Mouse (Mus musculus) heart, adult 2 months (tissue): ENCODE results near the gene Cdk14. TPM values are rescaled to one million over a fixed set of nuclear protein-coding genes. Genes with fewer than 3 reads are reported as not detected.

Experiments used
- DNase-seq, 2 experiments: peaks; one replicate each; pipeline ENCODE4 v3.0.0; 2021
- H3K27ac ChIP-seq: fragments of 200-600 bp; 2 replicates; pipeline ENCODE4 v1.8.1; 2022
- H3K27me3 ChIP-seq: fragments of 200-500 bp; 2 replicates; pipeline ENCODE4 v1.6.1; 2012; ENCODE audit warnings: mild to moderate bottlenecking, low read length, inconsistent platforms, mixed read lengths; ENCODE audit not compliant: control insufficient read depth, insufficient read depth
- H3K36me3 ChIP-seq: fragments of 200-500 bp; 2 replicates; pipeline ENCODE4 v1.6.1; 2012; ENCODE audit warnings: low read length, inconsistent platforms; ENCODE audit not compliant: control insufficient read depth, insufficient read depth
- H3K4me1 ChIP-seq: fragments of 200-500 bp; 2 replicates; pipeline ENCODE4 v1.6.1; 2011; ENCODE audit warnings: low read length; ENCODE audit not compliant: control insufficient read depth, insufficient read depth
- H3K4me3 ChIP-seq: fragments of 200-600 bp; 2 replicates; pipeline ENCODE4 v1.8.1; 2022
- H3K79me2 ChIP-seq: fragments of 200-500 bp; replicated peaks from 2 replicates; pipeline ENCODE4 v1.6.1; 2012; ENCODE audit warnings: mild to moderate bottlenecking, inconsistent platforms, low read length, moderate library complexity, mixed read lengths; ENCODE audit not compliant: control insufficient read depth, insufficient read depth
- H3K9ac ChIP-seq: fragments of 200-500 bp; 2 replicates; pipeline ENCODE4 v1.6.1; 2012; ENCODE audit warnings: low read depth, mild to moderate bottlenecking, control low read depth, inconsistent platforms, low read length, mixed read lengths
- CTCF ChIP-seq: fragments of 200-600 bp; IDR thresholded peaks from 2 replicates; pipeline ENCODE4 v1.8.1; 2022; ENCODE audit warnings: antibody characterized with exemption, mild to moderate bottlenecking, moderate library complexity
- EP300 ChIP-seq: fragments of 200-500 bp; IDR thresholded peaks from 2 replicates; pipeline ENCODE4 v1.6.1; 2011; ENCODE audit warnings: low read depth, low read length, control low read depth; ENCODE audit not compliant: insufficient read depth
- POLR2A ChIP-seq: fragments of 200-500 bp; IDR thresholded peaks from 2 replicates; pipeline ENCODE4 v1.6.1; 2011; ENCODE audit warnings: mild to moderate bottlenecking, low read depth, low read length, control low read depth; ENCODE audit not compliant: insufficient read depth
- WGBS: fragments of 180-500 bp; shearing (Covaris S2); methylation state at CpG from one replicate; pipeline ENCODE4 v1.1.7; 2018; 5-methylcytosine and 5-hydroxymethylcytosine counted together
- intact Hi-C: fragments of 180-260 bp; cut with DNase I; formaldehyde crosslinking; loops from one replicate; pipeline ENCODE4 v1.15.1; 2025
- polyA plus RNA-seq: library from polyadenylated mRNA; depleted of rRNA; stranded (reverse); fragments of >200 nt; gene quantifications from 2 replicates; pipeline ENCODE4 v1.2.3, GENCODE M21; 2012
- total RNA-seq, 2 experiments: library from RNA; stranded (reverse); gene quantifications; 2 replicates each; pipeline ENCODE4 v1.2.3; 2021

The Cdk14 gene
- total and polyA plus RNA-seq, 3 experiments, result 2.7 to 8.1 (median 7.6) TPM

DNA sequence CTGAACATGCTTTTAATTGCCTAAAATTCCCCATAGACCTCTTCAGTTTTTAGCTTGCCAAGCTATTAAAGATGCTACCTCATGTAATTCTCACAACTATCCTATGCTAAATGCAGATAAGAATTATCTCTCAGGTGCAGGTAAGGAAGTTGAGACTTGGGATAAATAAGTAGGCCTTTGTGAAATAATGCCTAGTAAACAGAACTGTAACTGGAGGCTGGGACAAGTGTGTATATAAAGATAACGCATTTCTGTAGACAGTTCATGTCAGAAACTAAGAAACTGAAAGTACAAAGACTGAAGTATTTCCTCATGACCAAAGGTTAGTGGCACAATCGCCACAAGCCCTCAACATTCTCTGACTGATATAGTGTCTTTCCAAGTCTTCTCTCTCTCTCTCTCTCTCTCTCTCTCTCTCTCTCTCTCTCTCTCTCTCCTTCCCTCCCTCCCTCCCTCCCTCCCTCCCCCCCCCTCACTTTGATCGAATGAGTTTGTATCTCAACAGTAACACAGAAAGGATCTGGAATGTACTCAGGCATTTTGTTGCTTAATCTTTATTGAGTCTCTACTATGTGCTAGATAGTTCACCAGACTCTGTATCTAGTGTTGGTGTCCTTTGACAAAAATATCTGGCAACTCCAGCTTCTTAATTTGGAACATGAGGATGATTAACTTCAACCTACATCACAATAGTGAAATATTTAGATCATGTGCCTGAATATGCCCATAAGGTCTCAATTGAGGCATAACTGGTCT, 233.9 kb downstream of the Cdk14 start:
- no peak overlapping the region for H3K9ac ChIP-seq
- H3K27me3 ChIP-seq, result no peaks in the 10 kb centered on the region
- H3K36me3 ChIP-seq, result no peaks in the 10 kb centered on the region
- no peak for DNase-seq
- no peak for TF ChIP-seq POLR2A
- no peak for TF ChIP-seq CTCF
- TF ChIP-seq EP300, result no peak
- WGBS, result 50% methylated on average over 3 of the region's 3 CpGs
- no peak overlapping the region for H3K27ac ChIP-seq
- intact Hi-C loops, result loop anchor here (10.0 kb wide), 1 partner anchor 199 kb away; no protein-coding TSS in a partner anchor
- H3K79me2 ChIP-seq, result no peaks in the 10 kb centered on the region
- no peaks in the 10 kb centered on the region; the same call in 1 of the 2 replicates for H3K4me1 ChIP-seq
- no peak overlapping the region for H3K4me3 ChIP-seq

- Histone ChIP-seq H3K36me3 (peaks cover 3% of the 10 kb centered on the region; the same call in 1 of the 2 replicates), H3K79me2 (no peaks in the 10 kb centered on the region), H3K27ac (no peak overlapping the region), H3K9ac (no peak overlapping the region), H3K27me3 (no peaks in the 10 kb centered on the region), H3K4me1 (peaks cover 2% of the 10 kb centered on the region), H3K4me3 (no peak overlapping the region)
- DNase-seq, result no peak
- intact Hi-C loops, result loop anchor here (10.0 kb wide), 1 partner anchor 199 kb away; no protein-coding TSS in a partner anchor
- no peak for TF ChIP-seq EP300
- TF ChIP-seq CTCF, result no peak
- TF ChIP-seq POLR2A, result no peak
Observed at GRCm38 (mm10) chr5:5185521-5185920, 234.6 kb downstream of the Cdk14 start.

DNA sequence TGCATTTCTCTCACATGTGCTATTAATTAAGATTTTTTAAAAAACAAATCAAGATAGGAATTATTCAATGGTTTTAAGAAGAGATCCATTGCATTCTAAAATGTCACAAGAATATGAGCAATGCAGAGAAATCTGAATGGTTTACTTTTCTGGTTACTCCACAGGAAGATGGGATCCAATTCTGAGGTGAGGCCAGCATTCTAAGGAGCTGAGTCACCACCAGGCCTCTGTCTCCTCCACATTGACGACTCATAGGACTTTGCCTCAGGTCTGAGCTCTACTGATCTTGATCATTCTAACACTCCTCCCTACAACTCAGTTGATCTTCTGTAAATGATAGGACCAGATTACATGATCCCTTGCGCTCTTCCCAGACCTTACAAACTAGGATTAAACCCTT, 239.4 kb downstream of the Cdk14 start:
- Histone ChIP-seq H3K4me3 (no peak overlapping the region), H3K9ac (no peak overlapping the region), H3K27me3 (no peaks in the 10 kb centered on the region), H3K27ac (no peak overlapping the region; the same call in 1 of the 2 replicates), H3K4me1 (peaks cover 4% of the 10 kb centered on the region), H3K79me2 (no peaks in the 10 kb centered on the region), H3K36me3 (peaks cover 4% of the 10 kb centered on the region; the same call in 1 of the 2 replicates)
- intact Hi-C loops, result loop anchor here (5.0 to 10.0 kb wide), 2 partner anchors 82 to 204 kb away; no protein-coding TSS in a partner anchor
- 59% methylated on average over 2 of the region's 2 CpGs for WGBS
- DNase-seq, result peak in 1 of 2 experiments; percentile 11
- TF ChIP-seq EP300 (no peak), CTCF (no peak), POLR2A (no peak)

DNA sequence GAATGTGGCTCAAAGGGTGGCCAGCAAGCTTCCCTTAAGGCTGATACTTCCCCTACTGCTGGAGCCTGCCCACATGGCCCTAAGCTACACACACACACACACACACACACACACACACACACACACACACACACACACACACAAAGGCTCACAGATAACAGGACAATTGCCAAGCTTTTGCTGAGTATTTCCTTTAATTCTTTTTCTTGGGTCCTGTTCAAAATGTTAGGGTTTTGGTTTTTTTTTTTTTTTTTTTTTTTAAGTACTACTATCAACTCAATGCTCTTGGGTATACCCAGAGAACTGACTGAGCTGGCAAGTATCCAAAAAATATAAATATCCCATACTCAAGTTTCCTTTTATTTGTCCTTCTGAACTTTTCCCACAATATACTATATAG, 239.8 kb downstream of the Cdk14 start:
- Histone ChIP-seq H3K36me3 (peaks cover 4% of the 10 kb centered on the region; the same call in 1 of the 2 replicates), H3K79me2 (no peaks in the 10 kb centered on the region), H3K9ac (no peak overlapping the region), H3K27me3 (no peaks in the 10 kb centered on the region), H3K4me3 (no peak overlapping the region), H3K27ac (no peak overlapping the region; the same call in 1 of the 2 replicates), H3K4me1 (peaks cover 4% of the 10 kb centered on the region)
- peak in 1 of 2 experiments; percentile 11 for DNase-seq
- no peak for TF ChIP-seq CTCF
- TF ChIP-seq EP300, result 0 out of 2 replicates have a peak, but pooled peaks have one; percentile 22
- intact Hi-C loops, result loop anchor here (5.0 to 10.0 kb wide), 2 partner anchors 82 to 204 kb away; no protein-coding TSS in a partner anchor

DNA sequence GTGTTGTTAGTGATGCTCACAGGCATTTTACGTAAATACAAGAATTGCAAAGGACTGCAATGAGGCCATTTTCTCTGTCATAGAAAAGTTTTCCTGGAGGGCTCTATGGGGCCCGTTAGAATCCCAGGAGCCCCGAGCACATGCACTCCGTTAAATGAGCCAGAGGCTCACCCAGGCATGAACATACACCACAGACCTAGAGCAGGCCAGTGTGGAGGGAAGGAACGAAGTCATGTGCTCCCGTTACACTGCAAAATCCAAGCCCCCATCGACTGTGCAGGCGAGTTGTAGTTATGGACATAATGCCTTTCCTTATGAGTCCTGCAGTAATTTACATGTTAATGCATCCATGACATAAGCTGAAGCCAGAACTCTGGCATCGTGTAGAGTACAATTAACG, 244.1 kb downstream of the Cdk14 start:
- peaks cover 4% of the 10 kb centered on the region for H3K4me1 ChIP-seq
- H3K9ac ChIP-seq, result no peak overlapping the region
- no peak for TF ChIP-seq CTCF
- no peak for TF ChIP-seq POLR2A
- no peak for TF ChIP-seq EP300
- peaks cover 4% of the 10 kb centered on the region; the same call in 1 of the 2 replicates for H3K36me3 ChIP-seq
- H3K79me2 ChIP-seq, result no peaks in the 10 kb centered on the region
- intact Hi-C loops, result no loop called here
- H3K4me3 ChIP-seq, result no peak overlapping the region
- H3K27me3 ChIP-seq, result no peaks in the 10 kb centered on the region
- 87% methylated on average over 10 of the region's 10 CpGs for WGBS
- no peak for DNase-seq
- no peak overlapping the region for H3K27ac ChIP-seq

DNA sequence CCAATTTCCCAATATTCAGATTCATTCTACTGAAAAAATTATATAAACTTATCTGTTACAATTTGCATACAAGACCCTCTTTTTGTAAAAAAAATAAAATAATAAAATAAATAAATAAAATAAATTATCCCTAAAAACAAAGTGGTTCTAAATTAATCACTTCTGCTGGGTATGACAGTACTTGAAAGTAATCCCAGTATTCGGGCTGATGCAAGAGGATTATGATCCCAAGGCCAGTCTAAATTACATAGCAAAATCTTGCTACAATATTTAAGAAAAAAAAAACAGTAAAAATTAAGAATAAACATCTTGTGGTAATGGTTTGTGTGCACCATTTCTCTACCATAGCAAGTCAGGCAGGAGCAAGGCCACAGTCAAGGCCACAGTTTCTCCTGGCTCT, 244.5 kb downstream of the Cdk14 start:
- 75% methylated on average over 1 of the region's 1 CpGs for WGBS
- H3K4me3 ChIP-seq, result no peak overlapping the region
- H3K79me2 ChIP-seq, result no peaks in the 10 kb centered on the region
- H3K27me3 ChIP-seq, result no peaks in the 10 kb centered on the region
- H3K36me3 ChIP-seq, result peaks cover 2% of the 10 kb centered on the region; the same call in 1 of the 2 replicates
- no peak overlapping the region for H3K9ac ChIP-seq
- TF ChIP-seq POLR2A (no peak), EP300 (no peak), CTCF (no peak)
- H3K4me1 ChIP-seq, result peaks cover 2% of the 10 kb centered on the region
- no peak for DNase-seq
- H3K27ac ChIP-seq, result no peak overlapping the region
- intact Hi-C loops, result no loop called here
